Mouse (Mus musculus) hindbrain, embryonic 11.5 days (tissue): ENCODE measurements around the gene Cops4. TPM values are rescaled to one million over a fixed set of nuclear protein-coding genes. Genes with fewer than 3 reads are reported as not detected.

Experiments used
- ATAC-seq: fragments of 200-750 bp; cut with Nextera tagmentation; 2 replicates; pipeline ENCODE4 v1.8.0; 2017; ENCODE audit warnings: mild to moderate bottlenecking, moderate TSS enrichment, moderate library complexity; ENCODE audit not compliant: low FRiP score
- DNase-seq: peaks from one replicate; pipeline ENCODE4 v3.0.0-alpha.2; 2015; ENCODE audit warnings: low spot score
- H3K27ac ChIP-seq: fragments of 300-500 bp; sonication (generic); 2 replicates; pipeline ENCODE4 v1.5.1; 2014; ENCODE audit warnings: mild to moderate bottlenecking, low read depth, low read length
- H3K27me3 ChIP-seq: fragments of 300-500 bp; sonication (generic); 2 replicates; pipeline ENCODE4 v1.6.1; 2014; ENCODE audit warnings: mild to moderate bottlenecking, low read length, moderate library complexity, mixed read lengths; ENCODE audit not compliant: control insufficient read depth, insufficient read depth
- H3K36me3 ChIP-seq: fragments of 300-500 bp; sonication (generic); 2 replicates; pipeline ENCODE4 v1.6.1; 2014; ENCODE audit warnings: mild to moderate bottlenecking, low read length, moderate library complexity, mixed read lengths; ENCODE audit not compliant: control insufficient read depth, insufficient read depth
- H3K4me1 ChIP-seq: fragments of 300-500 bp; sonication (generic); replicated peaks from 2 replicates; pipeline ENCODE4 v1.6.1; 2014; ENCODE audit warnings: low read length, mixed read lengths; ENCODE audit not compliant: control insufficient read depth, insufficient read depth
- H3K4me2 ChIP-seq: fragments of 300-500 bp; sonication (generic); replicated peaks from 2 replicates; pipeline ENCODE4 v1.6.1; 2014; ENCODE audit warnings: mild to moderate bottlenecking, low read depth, low read length
- H3K4me3 ChIP-seq: fragments of 300-500 bp; sonication (generic); 2 replicates; pipeline ENCODE4 v1.5.1; 2014; ENCODE audit warnings: low read depth, low read length
- H3K9ac ChIP-seq: fragments of 300-500 bp; sonication (generic); 2 replicates; pipeline ENCODE4 v1.6.1; 2014; ENCODE audit warnings: low read depth, low read length
- H3K9me3 ChIP-seq: fragments of 300-500 bp; sonication (generic); 2 replicates; pipeline ENCODE4 v1.6.1; 2016; ENCODE audit warnings: low read length; ENCODE audit not compliant: control insufficient read depth
- WGBS: fragments of 180-500 bp; shearing (Covaris S2); extraction: QIAGEN DNeasy Blood & Tissue Kit; methylation state at CpG from one replicate; pipeline ENCODE4 v1.1.7; 2014; 5-methylcytosine and 5-hydroxymethylcytosine counted together
- polyA plus RNA-seq: library from polyadenylated mRNA; unstranded; fragments of >200 nt; fragmentation: Nextera tagmentation; extraction: Ambion mirVana; gene quantifications from 2 replicates; pipeline ENCODE4 v1.2.1, GENCODE M21; 2014

Gene Cops4
- polyA plus RNA-seq, 1 experiment from 2014 or later = 229 TPM

- Histone ChIP-seq H3K9ac (no peak overlapping the region), H3K4me2 (no peak overlapping the region), H3K4me3 (no peak overlapping the region), H3K27ac (no peak overlapping the region), H3K27me3 (no peaks in the 10 kb centered on the region), H3K4me1 (no peaks in the 10 kb centered on the region), H3K36me3 (no peaks in the 10 kb centered on the region), H3K9me3 (no peaks in the 10 kb centered on the region)
- DNase-seq (no peak), ATAC-seq (no peak)
- 74% methylated on average over 2 of the region's 2 CpGs for WGBS
These were observed 48.7 kb downstream of the Cops4 start for GRCm38 (mm10) chr5:100566798-100567197.

GRCm38 (mm10) chr5:100567258-100568032 lies 49.3 kb downstream of the Cops4 start:
- ATAC-seq = no peak
- H3K27ac ChIP-seq = no peak overlapping the region
- no peaks in the 10 kb centered on the region for H3K9me3 ChIP-seq
- DNase-seq = no peak
- no peaks in the 10 kb centered on the region for H3K36me3 ChIP-seq
- H3K27me3 ChIP-seq = no peaks in the 10 kb centered on the region
- 79% methylated on average over 11 of the region's 13 CpGs for WGBS
- no peaks in the 10 kb centered on the region for H3K4me1 ChIP-seq
- H3K4me2 ChIP-seq = no peak overlapping the region
- H3K4me3 ChIP-seq = no peak overlapping the region
- H3K9ac ChIP-seq = no peak overlapping the region

- Histone ChIP-seq H3K36me3 (no peaks in the 10 kb centered on the region), H3K9me3 (no peaks in the 10 kb centered on the region), H3K4me3 (no peak overlapping the region), H3K4me1 (no peaks in the 10 kb centered on the region), H3K27me3 (no peaks in the 10 kb centered on the region), H3K9ac (no peak overlapping the region), H3K4me2 (no peak overlapping the region), H3K27ac (no peak overlapping the region)
- DNase-seq (no peak), ATAC-seq (no peak)
- WGBS = 92% methylated on average over 8 of the region's 8 CpGs
These were observed 50.1 kb downstream of the Cops4 start for GRCm38 (mm10) chr5:100568177-100568576.

GRCm38 (mm10) chr5:100568802-100569201 lies 50.7 kb downstream of the Cops4 start:
- WGBS = 94% methylated on average over 3 of the region's 3 CpGs
- no peak for ATAC-seq
- H3K27ac ChIP-seq = no peak overlapping the region

GRCm38 (mm10) chr5:100569250-100569934 lies 51.3 kb downstream of the Cops4 start:
- no peak for DNase-seq
- 74% methylated on average over 18 of the region's 18 CpGs for WGBS

More at GRCm38 (mm10) chr5:100568802-100569201, 50.7 kb downstream of the Cops4 start:
- H3K4me2 ChIP-seq = no peak overlapping the region
- no peaks in the 10 kb centered on the region for H3K4me1 ChIP-seq
- no peak for DNase-seq
- H3K9ac ChIP-seq = no peak overlapping the region
- H3K36me3 ChIP-seq = no peaks in the 10 kb centered on the region
- no peaks in the 10 kb centered on the region for H3K9me3 ChIP-seq
- H3K4me3 ChIP-seq = no peak overlapping the region
- no peaks in the 10 kb centered on the region for H3K27me3 ChIP-seq

GRCm38 (mm10) chr5:100569997-100570595 lies 52.0 kb downstream of the Cops4 start:
- DNase-seq (no peak), ATAC-seq (no peak)
- H3K4me2 ChIP-seq = no peak overlapping the region
- no peaks in the 10 kb centered on the region for H3K27me3 ChIP-seq
- no peak overlapping the region for H3K9ac ChIP-seq
- H3K4me1 ChIP-seq = no peaks in the 10 kb centered on the region
- no peak overlapping the region for H3K4me3 ChIP-seq
- no peaks in the 10 kb centered on the region for H3K36me3 ChIP-seq
- no peaks in the 10 kb centered on the region for H3K9me3 ChIP-seq
- H3K27ac ChIP-seq = no peak overlapping the region
- 74% methylated on average over 13 of the region's 13 CpGs for WGBS

More at GRCm38 (mm10) chr5:100569250-100569934, 51.3 kb downstream of the Cops4 start:
- Histone ChIP-seq H3K9me3 (no peaks in the 10 kb centered on the region), H3K27ac (no peak overlapping the region), H3K36me3 (no peaks in the 10 kb centered on the region), H3K27me3 (no peaks in the 10 kb centered on the region), H3K9ac (no peak overlapping the region), H3K4me2 (no peak overlapping the region), H3K4me1 (no peaks in the 10 kb centered on the region), H3K4me3 (no peak overlapping the region)
- ATAC-seq = no peak

GRCm38 (mm10) chr5:100570716-100571115 lies 52.6 kb downstream of the Cops4 start:
- H3K9ac ChIP-seq = no peak overlapping the region
- no peak for ATAC-seq
- H3K36me3 ChIP-seq = no peaks in the 10 kb centered on the region
- no peaks in the 10 kb centered on the region for H3K27me3 ChIP-seq
- no peaks in the 10 kb centered on the region for H3K4me1 ChIP-seq
- no peaks in the 10 kb centered on the region for H3K9me3 ChIP-seq
- 39% methylated on average over 8 of the region's 8 CpGs for WGBS
- no peak overlapping the region for H3K27ac ChIP-seq
- no peak overlapping the region for H3K4me3 ChIP-seq
- H3K4me2 ChIP-seq = no peak overlapping the region
- no peak for DNase-seq

GRCm38 (mm10) chr5:100572069-100572468 lies 54.0 kb downstream of the Cops4 start, which contains the start of gene Plac8:
Gene Plac8 (minus strand): TSS chr5:100572245.
- Histone ChIP-seq H3K36me3 (no peaks in the 10 kb centered on the region), H3K27me3 (no peaks in the 10 kb centered on the region), H3K27ac (no peak within 1 kb of the TSS), H3K4me1 (no peaks in the 10 kb centered on the region), H3K9me3 (no peaks in the 10 kb centered on the region), H3K4me2 (no peak within 1 kb of the TSS), H3K4me3 (no peak within 1 kb of the TSS), H3K9ac (no peak within 1 kb of the TSS)
- no peak for DNase-seq
- no peak for ATAC-seq
- WGBS = 42% methylated on average over 7 of the region's 7 CpGs
